Mouse (Mus musculus) c-Kit-positive CD71-positive TER-119-negative erythroid progenitor cells, embryonic 14.5 days (primary cell): ENCODE data around the gene Sgo2a.
"Not testable (repeated sequence)": the region's sequence is repeated elsewhere in the genome, so short reads cannot be mapped to it uniquely, and the experiment has no call there.

Source experiments
- DNase-seq: peaks from one replicate; pipeline ENCODE4 v3.0.0-alpha.2; 2013; ENCODE audit warnings: low read depth

Sgo2a gene

DNA sequence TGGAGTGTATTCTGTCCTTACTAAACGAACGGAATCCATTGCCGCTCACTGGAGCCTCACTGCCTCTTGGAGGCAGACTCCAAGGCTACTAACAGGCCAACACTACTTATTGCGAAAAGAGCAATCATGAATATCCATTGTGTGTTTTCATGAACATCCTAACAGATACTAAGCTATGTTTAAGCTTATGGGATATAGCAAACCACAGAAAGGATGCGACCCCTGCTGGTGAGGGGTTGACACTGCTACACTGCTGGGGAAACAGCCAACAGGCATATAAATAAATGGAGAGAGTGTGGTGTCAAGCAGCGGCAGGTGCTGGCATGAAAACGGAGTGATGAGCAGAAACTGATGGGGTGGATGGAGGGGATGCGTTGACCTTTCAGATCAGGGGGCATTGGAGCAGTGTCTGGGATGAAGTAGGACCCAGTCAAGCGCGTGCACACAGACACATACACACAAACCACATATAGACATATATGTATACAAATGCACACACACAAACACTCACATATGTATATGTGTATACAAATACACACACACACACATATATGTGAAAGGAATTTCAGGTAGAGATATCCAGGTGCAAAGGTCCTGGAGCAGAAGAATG, 35.5 kb downstream of the Sgo2a start:
- DNase-seq = peak; percentile 51

GRCm38 (mm10) chr1:58037306-58037705, 41.5 kb downstream of the Sgo2a start:
- DNase-seq = not testable (repeated sequence)

- no peak for DNase-seq
Observed at GRCm38 (mm10) chr1:58045076-58045475, 49.3 kb downstream of the Sgo2a start.

DNA sequence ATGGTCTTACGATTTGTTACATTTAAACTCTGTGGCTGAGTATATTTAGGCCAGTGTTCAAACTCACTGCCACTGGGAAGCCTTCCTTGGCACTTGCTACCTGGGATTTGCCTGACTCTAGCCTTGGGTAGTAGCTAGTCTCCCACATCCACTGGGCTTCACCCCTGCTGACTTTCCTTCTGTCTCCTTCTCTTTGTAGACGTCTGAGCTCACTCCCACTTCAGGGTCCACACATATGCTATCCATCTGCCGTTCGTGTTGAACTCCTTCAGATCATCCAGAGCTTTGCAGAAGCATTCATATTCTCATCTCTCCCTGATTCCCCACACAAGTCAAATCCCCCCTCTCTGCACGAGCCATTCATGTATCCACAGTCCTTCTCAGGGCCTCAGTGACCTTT, 49.8 kb downstream of the Sgo2a start:
- no peak for DNase-seq

DNA sequence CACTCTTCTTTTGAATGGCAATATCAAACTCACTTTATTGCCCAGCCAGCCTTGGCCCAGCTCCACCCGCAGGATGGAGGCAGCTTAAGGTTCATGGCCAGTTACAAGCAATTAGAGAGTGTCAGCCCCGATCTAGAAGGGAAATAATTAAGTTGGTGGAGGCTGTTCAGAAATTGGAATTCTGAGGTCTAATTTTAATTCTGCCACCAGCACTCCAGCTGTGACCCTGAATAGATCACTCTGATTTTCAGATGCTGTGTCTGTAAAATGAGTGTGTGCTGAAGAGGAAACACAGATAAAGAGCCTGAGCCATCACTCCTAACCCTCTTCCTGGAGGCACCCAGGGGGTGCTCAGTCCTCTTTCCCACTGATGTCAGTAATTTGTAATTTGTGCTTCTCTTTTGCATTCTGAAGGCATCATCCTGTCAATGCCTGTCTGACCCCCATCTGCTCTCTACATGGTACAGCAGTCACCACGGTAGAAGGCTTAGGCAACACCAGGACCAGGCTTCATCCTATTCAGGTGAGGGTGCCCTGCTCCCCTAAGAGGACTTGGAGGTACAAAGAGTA, 51.0 kb downstream of the Sgo2a start:
- DNase-seq = no peak

GRCm38 (mm10) chr1:58049126-58049525, 53.4 kb downstream of the Sgo2a start:
- DNase-seq = no peak

DNA sequence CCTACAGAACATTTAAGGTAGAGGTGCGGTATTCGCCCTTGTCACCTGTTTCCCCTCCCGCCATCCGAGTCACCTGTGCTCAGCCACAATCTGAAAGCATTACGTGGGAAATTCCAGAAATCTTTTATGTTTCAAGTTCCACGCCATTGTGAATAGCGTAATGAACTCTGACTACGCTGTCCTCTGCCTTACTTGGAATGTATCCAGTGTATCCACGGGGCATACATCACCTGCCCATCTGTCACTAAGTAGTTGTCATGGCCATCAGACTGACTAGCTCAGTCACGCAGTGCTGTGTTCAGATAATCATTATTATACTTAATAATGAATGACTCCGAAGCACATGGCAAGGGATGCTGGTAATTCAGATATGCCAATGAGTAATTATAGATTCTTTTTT, 59.8 kb downstream of the Sgo2a start:
- no peak for DNase-seq

- no peak for DNase-seq
Observed at GRCm38 (mm10) chr1:58056074-58056807, 60.5 kb downstream of the Sgo2a start.

DNA sequence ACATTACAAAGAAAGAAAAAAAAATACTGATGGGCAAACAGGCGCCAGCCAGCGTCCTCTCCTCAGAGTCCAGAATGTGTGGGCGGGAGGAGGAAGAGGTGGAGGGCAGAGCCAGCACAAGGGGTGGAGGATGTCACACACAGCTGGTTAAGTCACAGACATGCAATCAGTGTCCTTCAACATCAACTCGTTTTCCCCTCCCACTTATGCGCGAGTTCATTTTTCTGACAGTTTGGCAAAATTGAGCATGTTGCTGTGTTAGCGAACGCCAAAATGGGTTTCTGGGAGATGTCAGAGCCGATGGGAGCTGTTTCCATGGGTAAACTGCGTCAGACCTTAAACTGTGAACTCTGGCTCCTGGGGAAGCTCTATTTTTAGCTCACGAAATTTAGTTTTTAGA, 61.2 kb downstream of the Sgo2a start:
- no peak for DNase-seq

- no peak for DNase-seq
Observed at GRCm38 (mm10) chr1:58058846-58059245, 63.1 kb downstream of the Sgo2a start.

DNA sequence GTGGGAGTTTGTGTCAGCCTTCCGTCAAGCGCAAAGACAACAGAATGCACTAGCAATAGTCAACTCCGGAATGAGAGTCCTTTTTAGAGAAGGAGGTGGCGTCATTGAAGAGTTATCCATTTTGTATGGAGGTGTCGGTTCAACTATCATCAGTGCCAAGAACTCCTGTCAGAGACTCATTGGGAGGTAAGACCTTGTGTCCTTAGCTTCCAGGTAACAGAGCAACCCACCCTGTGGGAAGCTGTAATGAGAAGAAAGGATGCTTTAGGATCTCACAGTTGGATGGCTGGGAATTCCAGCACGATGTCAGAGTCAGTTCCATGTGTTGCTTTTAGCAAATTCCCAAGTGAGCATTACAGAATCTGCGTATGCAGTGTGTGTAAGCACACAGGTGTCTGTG, 66.4 kb downstream of the Sgo2a start:
- no peak for DNase-seq

DNA sequence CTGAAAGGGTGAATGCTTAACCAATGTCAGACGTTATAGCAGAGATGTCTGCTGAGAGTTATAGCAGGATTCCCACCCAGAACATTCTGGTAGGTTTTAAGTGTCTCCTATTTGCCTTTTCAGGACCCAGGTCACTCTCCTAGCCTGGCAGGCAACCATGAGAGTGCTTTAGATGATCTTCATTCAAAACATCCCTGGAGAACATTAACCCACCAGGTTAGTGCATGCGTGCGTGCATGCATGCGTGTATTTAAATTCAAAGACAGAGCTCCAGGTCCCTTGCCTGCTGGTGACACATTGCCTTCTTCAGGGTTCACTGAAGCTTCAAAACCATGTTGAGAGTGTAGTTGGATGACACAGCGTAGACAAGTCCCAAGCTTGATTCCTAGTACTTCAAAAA, 69.4 kb downstream of the Sgo2a start:
- no peak for DNase-seq

DNA sequence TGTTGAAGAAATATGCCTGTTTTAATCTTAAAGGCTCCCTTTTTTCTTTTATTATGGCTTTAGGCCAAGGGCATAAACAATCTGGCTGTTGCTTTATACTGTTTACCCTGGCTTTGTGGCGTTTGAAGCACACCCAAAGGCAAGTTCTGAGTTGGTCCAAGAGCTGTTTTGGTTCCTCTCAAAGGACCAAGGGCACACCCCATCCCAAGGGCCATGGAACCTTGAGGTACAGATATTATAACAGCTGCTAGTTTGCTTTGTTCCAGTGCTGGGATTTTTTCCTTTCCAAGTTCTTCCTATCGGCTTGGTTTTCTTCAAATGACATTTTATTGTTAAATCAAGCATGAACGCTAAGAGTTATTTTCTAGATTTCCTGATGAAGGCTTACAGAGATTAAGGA, 69.8 kb downstream of the Sgo2a start:
- no peak for DNase-seq

DNA sequence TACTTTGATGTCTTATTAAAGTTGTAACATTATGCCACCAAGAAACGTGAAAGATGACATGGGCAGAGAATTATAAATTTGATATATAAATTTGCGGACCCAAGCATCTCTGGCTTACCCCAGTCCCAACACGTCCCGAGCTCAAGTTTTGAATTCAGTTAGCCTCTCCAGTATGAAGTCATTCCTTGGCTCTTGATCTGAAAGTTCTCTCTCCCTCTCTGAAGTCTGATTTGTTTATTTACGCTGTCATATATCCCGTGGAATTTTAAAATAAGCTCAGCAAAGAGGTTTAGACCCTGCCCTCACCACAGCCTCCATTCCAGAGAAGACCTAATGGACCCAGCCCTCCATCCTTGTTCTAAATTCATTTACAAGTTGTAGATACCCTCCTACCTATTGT, 73.4 kb downstream of the Sgo2a start:
- no peak for DNase-seq

- no peak for DNase-seq
Observed at GRCm38 (mm10) chr1:58070091-58070490, 74.3 kb downstream of the Sgo2a start.

- DNase-seq = no peak
Observed at GRCm38 (mm10) chr1:58071006-58071405, 75.2 kb downstream of the Sgo2a start.

- DNase-seq = no peak
Observed at GRCm38 (mm10) chr1:58071509-58071908, 75.7 kb downstream of the Sgo2a start.

DNA sequence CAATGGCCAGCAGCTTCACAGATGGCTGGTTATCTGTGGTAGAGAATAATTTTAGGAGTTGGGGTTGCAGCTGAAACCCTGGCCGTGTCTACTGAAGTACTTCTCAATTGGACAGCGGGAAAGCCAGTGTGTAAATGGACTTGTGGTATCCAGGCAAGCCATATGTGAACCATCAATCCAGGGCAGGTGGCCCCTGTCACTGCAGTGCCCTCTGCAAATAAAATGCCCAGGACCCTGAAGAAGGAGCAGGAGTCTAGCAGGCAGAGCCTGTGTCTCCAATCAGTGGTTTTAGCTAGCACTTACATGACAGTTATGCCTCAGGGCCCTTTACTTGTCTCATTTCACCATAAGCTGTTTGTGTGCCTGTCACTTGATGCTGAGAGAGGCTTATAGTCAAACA, 76.6 kb downstream of the Sgo2a start:
- DNase-seq = no peak

DNA sequence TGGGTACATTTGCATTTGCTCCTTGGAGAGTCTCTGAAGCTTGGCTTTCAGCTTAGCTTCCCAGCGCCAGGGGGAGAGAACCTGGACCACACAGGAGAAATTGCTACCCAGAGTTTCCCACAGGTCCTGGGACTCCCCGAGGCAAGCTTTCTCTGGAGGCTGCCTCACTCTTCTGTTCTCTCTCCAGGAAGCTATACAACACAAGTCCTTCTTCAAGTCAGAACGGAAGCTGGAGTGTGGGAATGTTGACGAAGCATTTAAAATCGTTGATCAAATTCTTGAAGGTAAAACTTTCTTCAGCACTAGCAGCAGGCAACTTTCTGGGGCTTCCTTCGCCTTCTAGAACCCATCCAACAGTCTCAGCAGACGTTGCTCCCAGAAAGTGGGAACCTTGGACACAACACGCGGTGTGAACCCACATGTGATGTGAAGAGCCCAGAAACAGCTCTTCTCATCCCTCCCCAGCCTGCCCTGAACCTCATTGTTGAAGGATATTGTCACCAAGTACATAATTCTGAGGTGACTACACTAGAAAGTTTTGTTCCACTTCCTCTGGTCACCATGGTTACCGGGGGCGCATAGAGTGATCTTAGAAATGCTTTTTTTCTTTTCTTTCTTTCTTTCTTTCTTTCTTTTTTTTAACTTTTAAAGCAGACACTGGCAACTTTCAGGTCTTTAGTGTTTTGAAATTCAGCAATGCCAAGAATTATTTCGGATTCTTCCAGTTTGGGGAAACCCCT, 77.4 kb downstream of the Sgo2a start:
- no peak for DNase-seq

GRCm38 (mm10) chr1:58074266-58074665, 78.5 kb downstream of the Sgo2a start:
- no peak for DNase-seq
